In the genomic region with DNA sequence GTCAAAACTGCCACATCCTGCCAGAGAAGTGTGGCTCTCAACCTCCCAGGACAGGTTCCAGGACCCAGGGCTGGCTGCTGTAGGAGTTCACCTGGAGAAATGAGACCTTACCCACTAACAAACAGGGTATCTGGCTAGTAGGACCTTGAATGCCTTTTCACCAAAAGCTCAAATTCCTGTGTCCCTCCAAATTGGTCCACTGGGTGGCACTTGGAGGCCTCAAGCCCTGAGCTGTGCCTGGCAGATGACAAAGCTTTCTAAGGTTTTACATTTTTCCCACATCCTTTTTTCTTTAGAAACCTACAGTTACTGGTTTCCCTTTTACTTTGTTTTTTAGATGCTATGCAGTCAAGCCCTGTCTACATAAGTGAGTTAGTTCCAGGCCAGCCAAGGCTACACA, we compare ENCODE assay signal across 1 mouse cellular context.
TF ChIP-seq lines count a peak whose summit lies in the region.

No protein-coding gene starts in this region.

TF ChIP-seq in CH12.LX, 34 proteins besides CTCF, POLR2A, EP300 and RAD21:
- TF ChIP-seq UBTF (IDR thresholded peaks at IDR 0.05; ENCODE audit: low read depth, low read length) (no peak), GABPA (IDR thresholded peaks at IDR 0.05; ENCODE audit: insufficient replicate concordance, low read depth, low read length) (no peak), JUND (conservative IDR thresholded peaks at IDR 0.05; ENCODE audit: low read depth, low read length) (no peak), USF2 (conservative IDR thresholded peaks at IDR 0.05; ENCODE audit: low read depth, low read length) (no peak), ETS1 (conservative IDR thresholded peaks at IDR 0.05; ENCODE audit: low read depth, low read length) (no peak), JUN (IDR thresholded peaks at IDR 0.05; ENCODE audit: insufficient read depth, low read depth, low read length) (no peak), IRF4 (IDR thresholded peaks at IDR 0.05; ENCODE audit: low read depth, low read length) (peak; percentile 41; the same call in 1 of the 2 replicates), ZKSCAN1 (IDR thresholded peaks at IDR 0.05; ENCODE audit: borderline replicate concordance, low read depth, low read length) (no peak), TBP (conservative IDR thresholded peaks at IDR 0.05; ENCODE audit: low read depth, low read length) (no peak), E2F4 (IDR thresholded peaks at IDR 0.05; ENCODE audit: insufficient replicate concordance, low read depth, low read length) (no peak), ELF1 (IDR thresholded peaks at IDR 0.05; ENCODE audit: low read depth, low read length) (no peak), MXI1 (IDR thresholded peaks at IDR 0.05; ENCODE audit: low read depth, low read length) (no peak), SMC3 (IDR thresholded peaks at IDR 0.05; ENCODE audit: low read depth, low read length) (peak; percentile 80)
